Mouse (Mus musculus): ENCODE results near the gene Pam16.

GRCm38 (mm10) chr16:4567912-4568311, 56.9 kb downstream of the Pam16 start:
- no peak for TF ChIP-seq CTCF (IDR thresholded peaks at IDR 0.05; ENCODE audit: borderline replicate concordance, control insufficient read depth, extremely low read depth, insufficient read depth, low read length, poor library complexity)
- TF ChIP-seq POLR2A (IDR thresholded peaks at IDR 0.05; ENCODE audit: control insufficient read depth, extremely low read depth, insufficient read depth, low read length, poor library complexity), result no peak

Data from thymus, adult 2 months (tissue).